ENCODE assay signal across 25 mouse cellular contexts in the genomic region with DNA sequence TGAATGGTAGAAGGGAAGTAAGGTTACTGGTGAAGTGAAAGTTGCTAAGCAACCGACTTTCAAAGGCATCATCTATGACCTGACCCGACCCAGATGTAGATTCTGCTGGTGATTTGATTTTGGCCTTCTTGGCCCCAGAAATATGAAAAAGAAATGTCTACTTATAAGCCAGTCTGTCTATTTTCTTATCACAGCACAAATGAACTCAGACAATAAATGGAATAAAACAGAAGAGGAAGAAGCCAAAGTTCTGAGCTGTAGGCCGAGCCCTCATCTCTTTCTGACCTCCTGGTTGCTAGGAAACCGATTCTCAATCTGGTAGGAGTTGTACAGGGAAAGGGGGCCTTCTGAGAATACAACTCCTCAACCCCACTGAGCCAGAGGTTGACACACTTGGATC. TPM values are rescaled to one million over a fixed set of nuclear protein-coding genes. Genes with fewer than 3 reads are reported as not detected.
"Had no signal": no experiment of that assay in that cellular context is flagged by ENCODE, and none has a peak within 500 bp of the region (broad histone marks: within the 10 kb centered on the region; RNA-seq: fewer than 3 reads in every experiment).

A gene (plus strand): TSS at position 301 of the 400 bp plus-strand sequence.

- H3K27ac ChIP-seq: neural tube, embryonic 13.5 days; neural tube, embryonic 15.5 days; stomach, embryonic 15.5 days had no signal

- H3K4me3 ChIP-seq: neural tube, embryonic 13.5 days; neural tube, embryonic 15.5 days; stomach, embryonic 15.5 days had no signal

- H3K4me2 ChIP-seq: neural tube, embryonic 13.5 days; neural tube, embryonic 15.5 days; stomach, embryonic 15.5 days had no signal

- H3K36me3 ChIP-seq: neural tube, embryonic 13.5 days; neural tube, embryonic 15.5 days; stomach, embryonic 15.5 days had no signal

- H3K27me3 ChIP-seq: neural tube, embryonic 13.5 days; neural tube, embryonic 15.5 days; stomach, embryonic 15.5 days had no signal

- H3K9me3 ChIP-seq: neural tube, embryonic 13.5 days; neural tube, embryonic 15.5 days; stomach, embryonic 15.5 days had no signal

- H3K4me1 ChIP-seq: neural tube, embryonic 13.5 days; neural tube, embryonic 15.5 days had no signal

- DNase-seq: retina, postnatal 1 day; right cerebral cortex, adult 18-20 months; right cerebral cortex, postnatal 14 days; right cerebral cortex, postnatal 25 days; right cerebral cortex, postnatal 4 days; spleen, adult 18-20 months; thymus, adult 18-20 months; thymus, adult 2 months; thymus, postnatal 14 days; thymus, postnatal 25 days; thymus, postnatal 36 days; thymus, postnatal 4 days had no signal

- H3K9ac ChIP-seq: neural tube, embryonic 13.5 days; neural tube, embryonic 15.5 days; stomach, embryonic 15.5 days had no signal

RNA-seq across cellular contexts. Expression of the gene that starts here (rescaled TPM):
- total RNA-seq: neutrophil, adult 5-6 weeks had no signal
- polyA plus RNA-seq: neural tube, embryonic 13.5 days; neural tube, embryonic 14.5 days; neural tube, embryonic 15.5 days; small intestine, adult 2 months; spleen, adult 2 months; stomach, embryonic 14.5 days; stomach, embryonic 15.5 days; stomach, embryonic 16.5 days; stomach, postnatal 0 days; testis, adult 2 months; thymus, adult 2 months; thymus, postnatal 0 days; urinary bladder, adult 2 months had no signal
